Mouse (Mus musculus) G1E (cell line): ENCODE data around the gene Kat8.

Experiments used
- CTCF ChIP-seq: IDR thresholded peaks from 2 replicates; pipeline ENCODE4 v1.5.1; 2012; ENCODE audit warnings: low read depth, low read length, inconsistent platforms, mixed read lengths
- GATA1 ChIP-seq: IDR thresholded peaks from 2 replicates; pipeline ENCODE4 v1.6.1; 2012; ENCODE audit warnings: borderline replicate concordance, low read length, inconsistent platforms, mixed read lengths
- GATA2 ChIP-seq: IDR thresholded peaks from 2 replicates; pipeline ENCODE4 v1.6.1; 2012; ENCODE audit warnings: low read depth, low read length, inconsistent platforms, borderline replicate concordance
- POLR2AphosphoS5 ChIP-seq: IDR thresholded peaks from 2 replicates; pipeline ENCODE4 v1.6.1; 2012; ENCODE audit warnings: low read depth, low read length, inconsistent platforms; ENCODE audit not compliant: insufficient replicate concordance
- TAL1 ChIP-seq: conservative IDR thresholded peaks from 2 replicates; pipeline ENCODE4 v1.6.1; 2012; ENCODE audit warnings: low read depth, low read length, inconsistent platforms, mixed read lengths

- TF ChIP-seq CTCF (peak; percentile 5; the same call in 1 of the 2 replicates), GATA1 (no peak), TAL1 (no peak), GATA2 (no peak), POLR2AphosphoS5 (no peak)
These were observed 9.2 kb downstream of the Kat8 start for GRCm38 (mm10) chr7:127921516-127921915.
